Mouse (Mus musculus): ENCODE measurements around the gene 1500009C09Rik. TPM values are rescaled to one million over a fixed set of nuclear protein-coding genes. Genes with fewer than 3 reads are reported as not detected.
"Not testable (repeated sequence)": the region's sequence is repeated elsewhere in the genome, so short reads cannot be mapped to it uniquely, and the experiment has no call there.

The 1500009C09Rik gene
- total RNA-seq, 1 experiment from 2014 or later = not detected

DNA sequence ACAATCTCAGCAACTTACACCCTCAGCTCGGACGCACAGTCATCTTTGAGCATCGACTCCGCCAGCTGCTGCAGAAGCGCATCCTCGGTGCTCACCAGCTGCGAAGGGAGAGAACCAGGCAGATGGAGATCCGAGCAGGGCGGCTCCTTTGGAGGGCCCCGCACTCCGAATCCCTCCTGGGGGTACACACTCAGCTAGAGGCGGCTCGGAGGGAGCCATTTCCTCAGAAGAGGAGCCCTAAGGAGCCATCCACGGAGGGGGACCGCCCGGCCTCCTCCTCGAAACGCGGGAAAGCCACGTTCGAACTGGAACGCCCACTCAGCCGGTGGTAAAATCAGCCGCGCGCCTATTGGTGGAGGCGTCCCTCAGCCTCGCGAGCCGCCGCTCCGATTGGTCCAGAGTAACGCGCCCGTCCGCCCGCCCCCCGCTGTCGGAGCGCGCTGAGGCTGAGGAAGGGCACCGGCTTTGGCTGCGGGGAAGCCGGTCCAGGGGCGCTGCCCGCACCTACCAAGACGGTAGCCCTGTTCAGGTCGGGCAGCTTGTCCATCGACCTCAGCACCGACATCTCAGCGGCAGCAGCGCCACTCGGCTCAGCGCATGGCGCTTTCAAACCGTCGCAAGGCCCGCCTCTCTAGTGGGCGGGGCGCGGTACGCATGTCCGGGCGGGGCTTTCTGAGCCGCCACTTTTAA, 7.9 kb upstream of the 1500009C09Rik start, which contains the start of gene Cenpm:
Gene Cenpm, minus strand, starts transcription at position 634 of the 690 bp plus-strand sequence.
- peak; percentile 96 for ATAC-seq (replicated peaks; ENCODE audit: insufficient number of reproducible peaks, low FRiP score, low TSS enrichment, poor library complexity, severe bottlenecking)

DNA sequence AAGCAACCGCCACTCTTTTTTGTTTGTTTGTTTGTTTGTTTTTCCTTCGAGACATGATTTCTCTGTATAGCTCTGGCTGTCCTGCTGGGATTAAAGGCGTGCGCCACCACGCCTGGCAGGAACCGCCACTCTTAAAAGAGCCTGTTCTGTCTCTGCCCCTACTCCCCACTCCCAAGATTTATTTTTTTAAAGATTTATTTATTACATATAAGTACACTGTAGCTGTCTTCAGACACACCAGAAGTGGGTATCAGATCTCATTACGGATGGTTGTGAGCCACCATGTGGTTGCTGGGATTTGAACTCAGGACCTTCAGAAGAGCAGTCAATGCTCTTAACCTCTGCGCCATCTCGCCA, 7.4 kb upstream of the 1500009C09Rik start:
- ATAC-seq (replicated peaks; ENCODE audit: insufficient number of reproducible peaks, low FRiP score, low TSS enrichment, poor library complexity, severe bottlenecking) = not testable (repeated sequence)

DNA sequence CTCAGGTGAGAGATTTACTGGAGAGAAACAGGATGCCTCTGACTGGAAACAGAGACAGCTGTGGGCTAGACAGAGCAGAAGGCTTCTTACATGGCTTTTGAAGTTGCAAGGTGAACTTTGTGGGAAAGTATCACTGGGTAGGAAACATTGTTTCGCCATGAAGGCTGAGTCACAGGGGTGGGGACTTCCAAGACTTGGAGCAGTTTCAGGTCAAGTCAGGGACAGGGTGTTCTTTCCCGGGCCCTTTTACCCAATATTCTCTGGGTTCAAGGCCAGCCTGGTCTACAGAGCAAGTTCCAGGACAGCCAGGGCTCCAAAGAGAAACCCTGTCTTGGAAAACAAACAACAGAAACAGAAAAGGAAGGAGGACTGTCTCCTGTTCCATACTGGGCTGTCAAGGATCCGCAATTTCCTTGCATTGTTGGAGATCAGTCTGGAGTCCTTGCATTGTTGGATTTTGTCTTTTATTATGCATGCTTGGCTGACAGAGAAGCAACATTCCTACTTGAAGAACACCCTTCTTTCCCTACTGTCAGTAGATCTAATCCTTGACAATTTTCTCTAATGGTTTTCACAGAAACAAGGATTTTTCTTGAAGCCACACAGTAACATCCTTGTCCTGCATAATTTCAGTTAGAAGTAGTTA, 4.9 kb upstream of the 1500009C09Rik start:
- ATAC-seq (replicated peaks; ENCODE audit: insufficient number of reproducible peaks, low FRiP score, low TSS enrichment, poor library complexity, severe bottlenecking) = no peak

DNA sequence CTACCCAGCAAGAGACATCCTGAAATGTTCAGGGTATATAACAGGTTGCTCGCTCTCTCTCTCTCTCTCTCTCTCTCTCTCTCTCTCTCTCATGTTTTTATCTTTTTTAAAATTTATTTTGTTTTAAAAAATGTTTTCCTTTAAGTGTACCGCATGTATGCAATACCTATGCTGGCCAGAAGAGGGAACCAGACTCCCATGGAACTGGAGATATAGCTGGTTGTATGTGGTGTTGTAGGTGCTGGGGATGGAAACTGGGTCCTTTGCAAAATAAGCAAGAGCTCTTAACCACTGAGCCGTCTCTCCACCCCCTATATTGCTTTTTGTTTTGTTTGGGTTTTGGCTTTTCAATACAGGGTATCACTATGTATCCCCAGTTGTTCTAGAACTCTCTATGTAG, 618 bp upstream of the 1500009C09Rik start:
- ATAC-seq (replicated peaks; ENCODE audit: insufficient number of reproducible peaks, low FRiP score, low TSS enrichment, poor library complexity, severe bottlenecking) = no peak

DNA sequence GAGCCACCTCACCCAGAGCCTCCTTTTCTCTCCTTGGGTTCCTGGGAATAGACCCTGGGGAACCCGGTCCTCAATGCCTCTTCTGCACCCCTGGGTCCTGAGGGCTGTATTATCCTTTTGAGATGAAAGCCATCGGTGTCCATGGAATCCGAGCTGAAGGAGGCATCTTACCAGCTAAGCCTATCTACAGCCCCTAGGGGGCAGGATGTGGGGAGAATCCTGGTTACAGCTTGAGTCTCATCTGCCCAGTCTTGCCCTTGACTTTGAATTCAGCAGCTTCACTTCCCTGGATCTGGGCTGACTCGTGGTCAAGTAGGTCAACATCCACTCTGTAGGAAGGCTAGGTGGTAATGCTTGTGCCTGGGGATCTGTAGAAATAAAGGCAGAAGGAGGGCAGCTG, 3.1 kb downstream of the 1500009C09Rik start:
- ATAC-seq (replicated peaks; ENCODE audit: insufficient number of reproducible peaks, low FRiP score, low TSS enrichment, poor library complexity, severe bottlenecking) = no peak

DNA sequence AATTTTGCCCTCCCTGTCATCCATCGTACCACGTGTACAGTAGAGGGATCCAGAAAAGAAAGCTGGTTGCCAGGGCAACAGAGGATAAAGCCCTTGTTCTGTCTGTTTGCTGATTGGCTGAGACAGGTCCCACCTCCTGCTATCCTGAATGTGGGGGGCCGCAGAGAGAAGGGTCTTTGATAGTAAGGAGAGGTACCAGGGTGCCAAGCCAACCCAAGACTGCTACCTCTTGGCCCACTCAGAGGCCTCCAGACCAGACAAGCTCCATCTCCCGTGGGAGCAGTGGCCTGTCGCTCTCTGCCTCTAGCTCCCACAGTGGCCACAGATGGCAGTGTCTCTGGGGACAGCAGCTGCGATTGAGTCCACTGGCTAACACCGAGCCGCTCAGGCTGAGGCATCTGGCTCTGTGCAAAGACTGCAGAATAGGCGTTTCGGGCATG, 3.8 kb downstream of the 1500009C09Rik start:
- no peak for ATAC-seq (replicated peaks; ENCODE audit: insufficient number of reproducible peaks, low FRiP score, low TSS enrichment, poor library complexity, severe bottlenecking)

DNA sequence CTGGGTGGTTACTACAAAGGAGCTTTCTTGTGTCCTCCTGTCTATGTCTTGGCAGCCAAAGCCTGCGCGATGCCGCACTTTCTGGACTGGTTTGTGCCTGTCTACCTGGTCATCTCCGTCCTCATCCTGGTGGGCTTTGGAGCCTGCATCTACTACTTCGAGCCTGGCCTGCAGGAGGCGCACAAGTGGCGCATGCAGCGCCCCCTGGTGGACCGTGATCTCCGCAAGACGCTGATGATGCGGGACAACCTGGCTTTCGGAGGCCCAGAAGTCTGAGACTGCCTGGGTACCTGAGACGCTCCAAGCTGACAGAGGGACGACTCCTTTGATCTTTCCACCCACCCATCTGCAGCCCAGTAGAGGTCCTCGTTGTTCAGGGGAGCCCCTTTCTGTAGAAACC, 7.3 kb downstream of the 1500009C09Rik start:
- 0 out of 2 replicates have a peak, but pooled peaks have one; percentile 60 for ATAC-seq (replicated peaks; ENCODE audit: insufficient number of reproducible peaks, low FRiP score, low TSS enrichment, poor library complexity, severe bottlenecking)

DNA sequence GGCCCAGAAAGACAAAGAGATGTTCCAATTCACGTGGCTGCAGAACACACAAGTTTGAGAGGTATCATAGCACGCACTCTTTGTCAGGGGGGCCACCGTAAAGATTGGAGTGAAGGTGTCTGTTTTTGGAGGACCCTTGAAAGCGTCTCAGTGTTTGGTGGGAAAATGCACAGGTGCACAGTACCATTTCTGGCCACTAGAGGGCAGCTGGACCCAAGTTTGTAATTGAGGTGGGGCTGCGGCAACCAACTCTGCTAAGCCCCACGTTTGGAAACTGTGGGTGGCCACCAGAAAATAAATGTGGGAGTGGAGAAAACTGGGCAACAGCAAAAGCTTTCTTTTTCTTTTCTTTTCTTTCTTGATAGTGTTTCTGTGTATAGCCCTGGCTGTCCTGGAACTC, 14.2 kb downstream of the 1500009C09Rik start:
- peak; percentile 49; the same call in 1 of the 2 replicates for ATAC-seq (replicated peaks; ENCODE audit: insufficient number of reproducible peaks, low FRiP score, low TSS enrichment, poor library complexity, severe bottlenecking)

DNA sequence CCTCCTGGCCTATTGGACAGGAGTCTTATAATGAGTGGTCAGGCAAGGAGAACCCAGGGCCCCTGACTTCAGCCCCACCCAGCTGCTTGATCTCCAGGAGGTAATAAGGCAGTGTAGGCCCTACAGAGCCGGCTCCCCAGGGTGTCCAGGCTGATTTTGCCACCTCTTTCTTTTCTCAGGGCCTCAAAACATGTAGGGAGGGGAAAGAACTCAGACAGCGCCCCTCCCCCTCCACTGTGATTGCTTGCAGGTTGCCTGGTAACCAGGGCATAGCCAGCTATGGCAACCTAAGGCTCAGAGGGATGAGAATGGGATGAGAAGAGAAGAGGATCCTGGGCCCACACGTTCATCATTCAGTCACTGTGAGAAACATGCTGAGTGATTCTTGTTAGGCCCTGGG, 16.0 kb downstream of the 1500009C09Rik start:
- ATAC-seq (replicated peaks; ENCODE audit: insufficient number of reproducible peaks, low FRiP score, low TSS enrichment, poor library complexity, severe bottlenecking) = no peak

DNA sequence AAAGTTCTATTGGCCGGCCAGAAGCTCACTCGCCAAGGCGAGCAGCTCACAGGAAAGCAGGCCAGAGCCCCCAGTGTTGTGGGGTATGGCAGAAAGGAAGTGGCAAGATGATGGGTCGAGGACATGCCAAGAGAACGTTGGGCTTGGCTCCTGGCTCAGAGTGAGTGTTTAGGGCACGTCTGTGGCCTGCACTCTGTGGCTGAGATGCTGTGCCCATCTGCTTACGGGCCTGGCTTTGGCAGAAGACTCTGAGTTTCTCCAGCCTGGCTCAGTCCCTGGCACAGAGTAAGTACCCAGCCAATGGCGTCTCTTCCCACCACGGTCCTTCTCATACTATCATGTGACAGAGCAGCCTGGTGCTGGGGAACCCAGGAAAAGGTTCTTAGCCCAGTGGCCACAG, 16.6 kb downstream of the 1500009C09Rik start:
- no peak for ATAC-seq (replicated peaks; ENCODE audit: insufficient number of reproducible peaks, low FRiP score, low TSS enrichment, poor library complexity, severe bottlenecking)

DNA sequence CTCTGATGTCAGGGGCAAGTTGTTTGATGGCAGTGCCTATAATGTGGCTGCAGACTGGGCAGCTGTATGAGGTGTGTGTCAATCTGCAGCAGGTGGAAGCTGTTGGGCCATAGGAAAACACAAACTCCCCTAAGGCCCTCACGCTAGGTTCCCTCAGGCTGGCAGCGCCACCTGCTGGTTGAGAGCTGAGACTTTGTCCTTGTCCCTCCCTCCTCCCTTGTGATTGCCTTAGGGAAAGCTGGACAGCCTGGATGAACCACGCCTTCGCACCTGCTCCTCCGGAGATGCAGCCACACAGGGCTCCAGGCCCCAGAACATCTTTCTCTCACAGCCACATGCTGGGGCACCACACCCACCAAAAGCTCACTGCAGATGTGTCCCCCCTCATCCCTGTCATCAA, 19.0 kb downstream of the 1500009C09Rik start:
- no peak for ATAC-seq (replicated peaks; ENCODE audit: insufficient number of reproducible peaks, low FRiP score, low TSS enrichment, poor library complexity, severe bottlenecking)

DNA sequence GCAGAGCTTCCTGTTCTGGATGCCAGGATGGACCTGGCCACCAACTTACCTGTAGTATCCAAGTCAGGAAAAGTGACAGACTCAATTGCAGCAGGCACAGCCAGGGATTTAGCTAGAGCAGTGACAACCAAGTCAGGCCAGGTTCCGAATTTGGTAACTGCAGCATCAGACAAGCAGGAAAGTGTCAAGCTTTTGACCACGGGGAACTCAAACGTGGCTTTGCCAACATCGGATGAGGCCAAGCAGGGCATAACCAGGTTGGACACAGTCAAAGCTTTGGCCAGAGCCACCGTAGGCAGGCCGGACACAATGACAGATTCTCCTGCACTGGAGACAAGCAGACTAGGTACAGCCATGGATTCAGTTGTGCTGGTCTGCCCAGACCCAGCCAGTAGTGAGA, 20.1 kb downstream of the 1500009C09Rik start:
- no peak for ATAC-seq (replicated peaks; ENCODE audit: insufficient number of reproducible peaks, low FRiP score, low TSS enrichment, poor library complexity, severe bottlenecking)

DNA sequence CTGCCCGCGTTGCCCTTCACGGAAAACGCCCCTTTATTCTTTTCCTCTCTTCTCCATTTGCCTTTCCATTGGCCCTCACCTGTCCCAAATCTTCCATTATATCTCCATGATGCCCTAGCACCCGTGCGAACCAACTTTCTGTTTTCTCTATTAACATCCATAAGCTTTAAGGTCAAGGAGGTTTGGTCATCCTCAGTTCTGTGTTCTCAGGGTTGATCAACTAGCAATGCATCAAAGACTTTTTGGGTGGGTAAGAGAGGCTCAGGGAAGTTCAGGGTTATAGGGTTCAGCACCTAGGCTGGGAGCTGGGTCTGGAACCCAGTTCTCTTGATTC, 22.4 kb downstream of the 1500009C09Rik start, which contains the start of gene Sept3:
Gene Sept3, plus strand, starts transcription at position 301 of the 334 bp plus-strand sequence.
- ATAC-seq (replicated peaks; ENCODE audit: insufficient number of reproducible peaks, low FRiP score, low TSS enrichment, poor library complexity, severe bottlenecking) = no peak

DNA sequence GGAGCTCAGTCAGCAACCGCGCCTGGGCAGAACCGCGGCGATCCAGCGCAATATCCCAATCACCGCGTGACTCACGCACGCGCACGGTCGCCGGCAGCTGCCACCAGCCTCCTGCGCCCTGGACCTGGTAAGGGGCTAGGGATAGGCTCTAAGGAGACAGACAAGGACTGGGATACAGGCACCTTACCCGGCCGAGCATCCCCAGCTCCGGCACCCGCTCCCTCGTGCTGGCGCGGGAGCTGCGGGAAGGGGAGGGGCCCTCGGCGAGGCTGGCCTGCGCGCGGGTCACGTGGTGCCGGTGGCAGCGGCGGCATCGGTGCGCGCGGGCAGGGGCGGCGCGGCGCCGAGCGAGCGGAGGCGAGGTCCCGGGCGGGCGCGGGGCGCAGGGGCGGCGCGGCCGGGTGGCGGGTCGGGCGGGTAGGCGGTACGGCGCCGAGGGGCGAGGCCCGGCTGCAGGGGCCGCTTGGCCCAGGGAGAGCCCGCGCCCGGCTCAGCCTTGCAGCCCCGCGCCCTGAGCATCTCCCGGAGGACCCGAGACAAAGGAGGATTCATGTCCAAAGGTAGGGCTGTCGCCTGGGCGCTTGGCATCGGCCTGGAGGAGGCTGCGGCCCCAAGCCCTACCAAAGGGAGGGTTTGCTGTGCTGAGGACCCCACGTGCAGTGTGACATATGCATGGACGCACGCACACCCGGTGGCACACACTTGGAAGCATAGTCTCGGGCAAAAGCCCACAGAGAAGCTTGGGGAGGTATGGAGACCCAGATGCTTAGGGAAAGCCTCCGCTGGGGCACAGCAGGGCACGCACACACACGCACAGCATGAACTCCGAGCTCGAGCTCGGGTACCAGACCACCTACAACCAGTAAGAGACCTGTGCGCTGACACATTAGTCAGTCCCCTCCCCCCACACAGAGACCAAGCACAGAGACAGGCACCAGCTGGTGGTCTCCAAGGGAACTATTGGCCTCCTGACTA, 23.0 kb downstream of the 1500009C09Rik start:
- ATAC-seq (replicated peaks; ENCODE audit: insufficient number of reproducible peaks, low FRiP score, low TSS enrichment, poor library complexity, severe bottlenecking) = no peak

DNA sequence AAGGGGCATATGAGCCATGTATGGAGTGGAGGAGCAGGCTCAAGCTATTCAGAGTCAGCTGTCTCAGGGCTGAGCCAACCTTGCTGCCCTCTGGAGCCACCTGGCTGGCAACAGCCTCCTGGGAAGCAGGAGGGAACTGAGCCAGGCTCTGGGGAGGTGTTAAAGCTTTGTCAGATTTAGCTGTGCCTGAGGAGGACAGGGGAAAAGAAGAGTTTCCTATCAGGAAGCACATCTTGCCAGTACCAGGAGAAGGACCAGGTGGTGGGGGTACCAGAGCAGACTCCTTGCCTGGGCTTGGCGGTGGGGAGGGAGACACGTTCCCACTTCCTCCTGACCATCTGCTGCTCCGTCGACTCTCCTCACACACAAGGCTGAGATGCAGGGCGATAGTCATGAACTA, 25.4 kb downstream of the 1500009C09Rik start:
- ATAC-seq (replicated peaks; ENCODE audit: insufficient number of reproducible peaks, low FRiP score, low TSS enrichment, poor library complexity, severe bottlenecking) = no peak

DNA sequence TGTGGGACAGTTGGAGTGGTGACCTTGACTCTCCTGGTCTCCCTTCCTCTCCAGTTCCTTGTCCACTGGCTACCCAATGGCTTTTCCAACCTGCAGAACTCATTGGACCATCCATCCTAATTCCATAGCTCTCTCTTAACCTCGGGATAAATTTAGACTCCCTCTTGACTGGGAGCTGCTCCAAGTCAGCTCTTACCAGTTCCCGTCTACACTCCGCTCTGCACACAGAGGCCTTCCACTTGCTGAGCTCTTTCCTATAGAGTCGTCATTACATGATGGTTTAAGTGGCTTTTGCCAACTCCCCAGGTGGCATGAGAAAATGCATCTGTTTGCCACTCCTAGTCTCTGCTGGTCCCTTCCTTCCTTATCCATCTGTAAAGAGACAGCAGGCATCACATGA, 28.4 kb downstream of the 1500009C09Rik start:
- ATAC-seq (replicated peaks; ENCODE audit: insufficient number of reproducible peaks, low FRiP score, low TSS enrichment, poor library complexity, severe bottlenecking) = no peak

DNA sequence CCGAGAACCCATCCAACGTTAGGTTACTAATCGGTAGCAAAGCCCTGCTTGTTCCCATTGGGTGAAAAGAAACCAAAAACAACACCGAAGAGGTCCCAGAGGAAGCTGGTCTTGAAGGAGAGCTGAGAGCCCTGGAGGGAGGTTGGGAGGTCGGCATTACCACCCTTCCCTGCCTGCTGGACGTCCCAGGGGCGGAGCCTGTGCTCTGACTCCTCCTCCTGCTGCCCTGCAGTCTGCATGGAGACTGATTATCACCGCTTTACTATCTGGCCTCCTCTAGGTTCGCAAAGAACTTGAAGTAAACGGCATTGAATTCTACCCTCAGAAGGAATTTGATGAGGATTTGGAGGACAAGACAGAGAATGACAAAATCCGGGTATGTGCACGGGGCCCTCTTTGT, 34.0 kb downstream of the 1500009C09Rik start:
- no peak for ATAC-seq (replicated peaks; ENCODE audit: insufficient number of reproducible peaks, low FRiP score, low TSS enrichment, poor library complexity, severe bottlenecking)

DNA sequence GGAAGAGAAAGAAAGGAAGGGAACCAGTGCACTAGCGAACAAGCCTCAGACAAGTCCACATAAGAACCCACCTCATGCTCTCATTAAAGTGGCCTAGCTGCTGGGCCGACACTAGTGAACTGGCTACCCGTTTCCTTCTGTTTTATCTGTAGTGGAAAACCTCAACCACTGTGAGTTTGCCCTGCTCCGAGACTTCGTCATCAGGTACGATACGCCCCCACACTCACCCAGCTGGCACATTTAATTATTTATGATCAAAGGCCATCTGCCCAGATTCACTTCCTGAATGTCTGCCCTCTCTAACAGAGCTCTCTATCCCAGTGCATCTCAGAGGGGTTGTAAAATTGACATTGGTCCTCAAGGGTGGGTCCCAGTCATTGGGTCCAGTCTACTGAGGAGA, 38.1 kb downstream of the 1500009C09Rik start:
- no peak for ATAC-seq (replicated peaks; ENCODE audit: insufficient number of reproducible peaks, low FRiP score, low TSS enrichment, poor library complexity, severe bottlenecking)

DNA sequence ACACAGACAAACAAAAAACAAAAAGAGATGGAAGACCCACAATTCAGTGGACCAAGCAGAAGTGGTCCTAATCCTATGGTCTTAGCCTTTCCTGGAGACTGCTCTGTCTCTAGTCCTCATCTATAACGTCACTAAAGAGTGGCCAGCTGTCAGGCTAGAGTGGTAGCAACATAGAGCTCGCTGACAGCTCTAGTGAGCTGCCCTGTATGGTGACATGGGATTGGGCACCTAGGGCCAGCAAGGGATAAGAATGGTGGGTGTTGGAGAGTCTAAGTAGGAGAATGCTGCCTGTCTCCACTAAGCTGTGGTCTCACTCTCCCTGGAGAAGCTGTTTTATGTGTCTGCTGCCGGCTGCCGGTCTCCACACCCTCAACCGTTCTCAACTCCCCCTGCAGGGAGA, 40.7 kb downstream of the 1500009C09Rik start:
- ATAC-seq (replicated peaks; ENCODE audit: insufficient number of reproducible peaks, low FRiP score, low TSS enrichment, poor library complexity, severe bottlenecking) = no peak
